Mouse (Mus musculus) kidney, adult 18-20 months (tissue): ENCODE measurements around the gene Isca1.
"Not testable (repeated sequence)": the region's sequence is repeated elsewhere in the genome, so short reads cannot be mapped to it uniquely, and the experiment has no call there.

ENCODE experiments used
- DNase-seq: peaks from one replicate; pipeline ENCODE4 v3.0.0; 2021

Isca1 gene

GRCm38 (mm10) chr13:59769296-59770163 lies at the start of gene Isca1:
Gene Isca1, minus strand, starts transcription at chr13:59769810.
- peak; percentile 99 for DNase-seq

GRCm38 (mm10) chr13:59817352-59817751 lies 47.7 kb upstream of the Isca1 start:
- no peak for DNase-seq

GRCm38 (mm10) chr13:59814109-59814591 lies 44.5 kb upstream of the Isca1 start:
- no peak for DNase-seq

- no peak for DNase-seq
Measured at GRCm38 (mm10) chr13:59811581-59811980, 42.0 kb upstream of the Isca1 start.

GRCm38 (mm10) chr13:59801000-59801399 lies 31.4 kb upstream of the Isca1 start:
- peak; percentile 9 for DNase-seq

GRCm38 (mm10) chr13:59800077-59800476 lies 30.5 kb upstream of the Isca1 start:
- DNase-seq, result no peak

GRCm38 (mm10) chr13:59798306-59798705 lies 28.7 kb upstream of the Isca1 start:
- no peak for DNase-seq

- DNase-seq, result no peak
Measured at GRCm38 (mm10) chr13:59796466-59796848, 26.8 kb upstream of the Isca1 start.

- DNase-seq, result no peak
Measured at GRCm38 (mm10) chr13:59795807-59796465, 26.3 kb upstream of the Isca1 start.

GRCm38 (mm10) chr13:59794786-59795185 lies 25.2 kb upstream of the Isca1 start:
- no peak for DNase-seq

GRCm38 (mm10) chr13:59782145-59782544 lies 12.5 kb upstream of the Isca1 start, which contains the start of gene Gm49354:
Gene Gm49354, minus strand, starts transcription at chr13:59782245.
- no peak for DNase-seq

- DNase-seq, result not testable (repeated sequence)
Measured at GRCm38 (mm10) chr13:59779744-59780264, 10.2 kb upstream of the Isca1 start.

GRCm38 (mm10) chr13:59779213-59779612 lies 9.6 kb upstream of the Isca1 start:
- peak; percentile 13 for DNase-seq

- no peak for DNase-seq
Measured at GRCm38 (mm10) chr13:59775168-59775567, 5.6 kb upstream of the Isca1 start.

- peak; percentile 70 for DNase-seq
Measured at GRCm38 (mm10) chr13:59771257-59771656, 1.6 kb upstream of the Isca1 start.

GRCm38 (mm10) chr13:59770847-59771246 lies 1.2 kb upstream of the Isca1 start:
- DNase-seq, result no peak

- DNase-seq, result peak; percentile 84
Measured at GRCm38 (mm10) chr13:59770164-59770562, 553 bp upstream of the Isca1 start.

- DNase-seq, result peak; percentile 22
Measured at GRCm38 (mm10) chr13:59768531-59768930, 1.1 kb downstream of the Isca1 start.

GRCm38 (mm10) chr13:59766786-59767515 lies 2.7 kb downstream of the Isca1 start:
- DNase-seq, result peak; percentile 62

GRCm38 (mm10) chr13:59762791-59763190 lies 6.8 kb downstream of the Isca1 start:
- no peak for DNase-seq

GRCm38 (mm10) chr13:59756906-59757305 lies 12.7 kb downstream of the Isca1 start:
- no peak for DNase-seq

GRCm38 (mm10) chr13:59750310-59750709 lies 19.3 kb downstream of the Isca1 start:
- no peak for DNase-seq

- DNase-seq, result peak; percentile 21
Measured at GRCm38 (mm10) chr13:59746711-59747110, 22.9 kb downstream of the Isca1 start, which contains the start of gene 1700014D04Rik. Gene 1700014D04Rik, minus strand, starts transcription at chr13:59746752.
